Mouse (Mus musculus) thymus, adult 2 months (tissue): ENCODE data around the gene Zc2hc1b. TPM values are rescaled to one million over a fixed set of nuclear protein-coding genes. Genes with fewer than 3 reads are reported as not detected.

Experiments used
- DNase-seq: peaks from one replicate; pipeline ENCODE4 v3.0.0; 2021
- H3K27ac ChIP-seq: fragments of 200-500 bp; 2 replicates; pipeline ENCODE4 v1.5.1; 2012; ENCODE audit warnings: low read length, control low read depth; ENCODE audit not compliant: control insufficient read depth, insufficient read depth
- H3K27me3 ChIP-seq: fragments of 200-500 bp; 2 replicates; pipeline ENCODE4 v1.6.1; 2012; ENCODE audit warnings: mild to moderate bottlenecking, low read length, moderate library complexity, mixed read lengths; ENCODE audit not compliant: control insufficient read depth, insufficient read depth
- H3K36me3 ChIP-seq: fragments of 200-500 bp; 2 replicates; pipeline ENCODE4 v1.6.1; 2012; ENCODE audit warnings: mild to moderate bottlenecking, low read length, moderate library complexity; ENCODE audit not compliant: control insufficient read depth, insufficient read depth
- H3K4me1 ChIP-seq: fragments of 200-500 bp; replicated peaks from 2 replicates; pipeline ENCODE4 v1.6.1; 2012; ENCODE audit warnings: low read length; ENCODE audit not compliant: control insufficient read depth, insufficient read depth
- H3K4me3 ChIP-seq: fragments of 200-500 bp; 2 replicates; pipeline ENCODE4 v1.5.1; 2012; ENCODE audit warnings: mild to moderate bottlenecking, low read length, control low read depth, moderate library complexity; ENCODE audit not compliant: control insufficient read depth, insufficient read depth
- CTCF ChIP-seq: fragments of 200-500 bp; IDR thresholded peaks from 2 replicates; pipeline ENCODE4 v1.5.1; 2012; ENCODE audit warnings: mild to moderate bottlenecking, control low read depth, low read length, moderate library complexity, borderline replicate concordance; ENCODE audit not compliant: control insufficient read depth, poor library complexity, insufficient read depth; ENCODE audit errors: extremely low read depth
- POLR2A ChIP-seq: fragments of 200-500 bp; IDR thresholded peaks from 2 replicates; pipeline ENCODE4 v1.6.1; 2012; ENCODE audit warnings: mild to moderate bottlenecking, low read length, control low read depth, moderate library complexity; ENCODE audit not compliant: control insufficient read depth, poor library complexity, insufficient read depth; ENCODE audit errors: extremely low read depth
- WGBS: fragments of 180-500 bp; shearing (Covaris S2); methylation state at CpG from one replicate; pipeline ENCODE4 v1.1.7; 2018; 5-methylcytosine and 5-hydroxymethylcytosine counted together
- polyA plus RNA-seq: library from polyadenylated mRNA; depleted of rRNA; stranded (reverse); fragments of >200 nt; gene quantifications from 2 replicates; pipeline ENCODE4 v1.2.3, GENCODE M21; 2012

Zc2hc1b gene
- polyA plus RNA-seq, 1 experiment, result not detected

- Histone ChIP-seq H3K4me1 (no peaks in the 10 kb centered on the region), H3K27ac (no peak overlapping the region), H3K4me3 (no peak overlapping the region), H3K36me3 (peaks cover 52% of the 10 kb centered on the region), H3K27me3 (no peaks in the 10 kb centered on the region)
- WGBS, result 95% methylated on average over 7 of the region's 7 CpGs
- DNase-seq, result no peak
- TF ChIP-seq POLR2A, result no peak
- TF ChIP-seq CTCF, result no peak
Measured at GRCm38 (mm10) chr10:13180211-13180610, 2.4 kb upstream of the Zc2hc1b start.

- no peak overlapping the region for H3K4me3 ChIP-seq
- H3K36me3 ChIP-seq, result peaks cover 30% of the 10 kb centered on the region
- no peak for DNase-seq
- H3K4me1 ChIP-seq, result peaks cover 10% of the 10 kb centered on the region
- no peak for TF ChIP-seq CTCF
- no peak for TF ChIP-seq POLR2A
- no peak overlapping the region for H3K27ac ChIP-seq
- 97% methylated on average over 7 of the region's 7 CpGs for WGBS
- H3K27me3 ChIP-seq, result no peaks in the 10 kb centered on the region
Measured at GRCm38 (mm10) chr10:13175866-13176265, 2.0 kb downstream of the Zc2hc1b start.

- H3K36me3 ChIP-seq, result peaks cover 3% of the 10 kb centered on the region
- no peak overlapping the region for H3K4me3 ChIP-seq
- H3K27ac ChIP-seq, result no peak overlapping the region
- TF ChIP-seq CTCF (no peak), POLR2A (no peak)
- DNase-seq, result no peak
- H3K27me3 ChIP-seq, result no peaks in the 10 kb centered on the region
- H3K4me1 ChIP-seq, result peaks cover 12% of the 10 kb centered on the region
- 43% methylated on average over 10 of the region's 10 CpGs for WGBS
Measured at GRCm38 (mm10) chr10:13172798-13173221, 5.0 kb downstream of the Zc2hc1b start.

GRCm38 (mm10) chr10:13171461-13171860 lies 6.4 kb downstream of the Zc2hc1b start:
- no peak overlapping the region for H3K27ac ChIP-seq
- H3K36me3 ChIP-seq, result no peaks in the 10 kb centered on the region
- H3K4me1 ChIP-seq, result peaks cover 12% of the 10 kb centered on the region
- DNase-seq, result no peak
- H3K4me3 ChIP-seq, result no peak overlapping the region
- H3K27me3 ChIP-seq, result no peaks in the 10 kb centered on the region
- 59% methylated on average over 2 of the region's 2 CpGs for WGBS
- TF ChIP-seq CTCF, result no peak
- no peak for TF ChIP-seq POLR2A

GRCm38 (mm10) chr10:13170739-13171448 lies 6.9 kb downstream of the Zc2hc1b start:
- H3K4me1 ChIP-seq, result peaks cover 12% of the 10 kb centered on the region
- TF ChIP-seq POLR2A, result no peak
- no peaks in the 10 kb centered on the region for H3K36me3 ChIP-seq
- H3K4me3 ChIP-seq, result no peak overlapping the region
- WGBS, result 40% methylated on average over 12 of the region's 12 CpGs
- no peak for DNase-seq
- no peak overlapping the region for H3K27ac ChIP-seq
- H3K27me3 ChIP-seq, result no peaks in the 10 kb centered on the region

GRCm38 (mm10) chr10:13168461-13168860 lies 9.4 kb downstream of the Zc2hc1b start:
- no peak for DNase-seq
- no peaks in the 10 kb centered on the region for H3K36me3 ChIP-seq
- H3K27me3 ChIP-seq, result no peaks in the 10 kb centered on the region
- no peak overlapping the region for H3K27ac ChIP-seq
- no peak for TF ChIP-seq POLR2A
- H3K4me1 ChIP-seq, result peaks cover 12% of the 10 kb centered on the region
- no peak overlapping the region for H3K4me3 ChIP-seq
- WGBS, result 97% methylated on average over 5 of the region's 5 CpGs

GRCm38 (mm10) chr10:13162031-13162430 lies 15.8 kb downstream of the Zc2hc1b start:
- Histone ChIP-seq H3K36me3 (no peaks in the 10 kb centered on the region), H3K27ac (no peak overlapping the region), H3K4me1 (no peaks in the 10 kb centered on the region), H3K27me3 (no peaks in the 10 kb centered on the region), H3K4me3 (no peak overlapping the region)
- 96% methylated on average over 4 of the region's 4 CpGs for WGBS
- TF ChIP-seq POLR2A (no peak), CTCF (no peak)
- DNase-seq, result no peak
